ENCODE assay signal across 15 mouse cellular contexts in genomic region chr13:107585353-107585752, GRCm38 (mm10).
"Had no signal": no experiment of that assay in that cellular context is flagged by ENCODE, and none has a peak within 500 bp of the region (broad histone marks: within the 10 kb centered on the region; RNA-seq: fewer than 3 reads in every experiment).

No protein-coding gene starts in this region.

- H3K36me3 ChIP-seq: limb, embryonic 13.5 days had no signal

- H3K9me3 ChIP-seq: limb, embryonic 13.5 days had no signal

- H3K4me3 ChIP-seq: layer of hippocampus, adult 2 months; limb, embryonic 13.5 days had no signal

- H3K27me3 ChIP-seq: limb, embryonic 13.5 days had no signal

- H3K27ac ChIP-seq: layer of hippocampus, adult 2 months; limb, embryonic 13.5 days; liver, embryonic 14.5 days had no signal

- H3K9ac ChIP-seq: limb, embryonic 13.5 days; liver, embryonic 14.5 days; lung, embryonic 14.5 days had no signal

- DNase-seq: kidney, adult 11 months; kidney, adult 9 months; kidney, postnatal 10 days; kidney, postnatal 4 days; left cerebral cortex, postnatal 4 days; lung, embryonic 14.5 days; midbrain, embryonic 14.5 days; retina, postnatal 1 day; right cerebral cortex, postnatal 4 days; spleen, adult 18-20 months; thymus, adult 18-20 months; thymus, postnatal 14 days had no signal

- H3K4me1 ChIP-seq: limb, embryonic 13.5 days had no signal

- H3K4me2 ChIP-seq: limb, embryonic 13.5 days; lung, embryonic 14.5 days had no signal
